Mouse (Mus musculus): Measurements from ENCODE around the gene Gspt1.
"Not testable (repeated sequence)": the region's sequence is repeated elsewhere in the genome, so short reads cannot be mapped to it uniquely, and the experiment has no call there.

Gene Gspt1

GRCm38 (mm10) chr16:11253898-11254722 lies at the start of gene Gspt1:
TSS of gene Gspt1 (minus strand) at chr16:11254325.
- peak; percentile 97 for DNase-seq (ENCODE audit: low read depth, low spot score)

GRCm38 (mm10) chr16:11303741-11304140 lies 49.6 kb upstream of the Gspt1 start:
- DNase-seq (ENCODE audit: low read depth, low spot score), result no peak

- DNase-seq (ENCODE audit: low read depth, low spot score), result not testable (repeated sequence)
Observed at GRCm38 (mm10) chr16:11297700-11298099, 43.6 kb upstream of the Gspt1 start.

- DNase-seq (ENCODE audit: low read depth, low spot score), result not testable (repeated sequence)
Observed at GRCm38 (mm10) chr16:11295583-11295982, 41.5 kb upstream of the Gspt1 start.

- DNase-seq (ENCODE audit: low read depth, low spot score), result not testable (repeated sequence)
Observed at GRCm38 (mm10) chr16:11288873-11289272, 34.7 kb upstream of the Gspt1 start.

- DNase-seq (ENCODE audit: low read depth, low spot score), result no peak
Observed at GRCm38 (mm10) chr16:11285949-11286348, 31.8 kb upstream of the Gspt1 start.

- no peak for DNase-seq (ENCODE audit: low read depth, low spot score)
Observed at GRCm38 (mm10) chr16:11284881-11285280, 30.8 kb upstream of the Gspt1 start.

GRCm38 (mm10) chr16:11282655-11283232 lies 28.6 kb upstream of the Gspt1 start:
- no peak for DNase-seq (ENCODE audit: low read depth, low spot score)

- DNase-seq (ENCODE audit: low read depth, low spot score), result no peak
Observed at GRCm38 (mm10) chr16:11278778-11279177, 24.7 kb upstream of the Gspt1 start.

- no peak for DNase-seq (ENCODE audit: low read depth, low spot score)
Observed at GRCm38 (mm10) chr16:11276888-11277287, 22.8 kb upstream of the Gspt1 start.

GRCm38 (mm10) chr16:11271073-11271472 lies 16.9 kb upstream of the Gspt1 start:
- DNase-seq (ENCODE audit: low read depth, low spot score), result no peak

GRCm38 (mm10) chr16:11270642-11271041 lies 16.5 kb upstream of the Gspt1 start:
- no peak for DNase-seq (ENCODE audit: low read depth, low spot score)

- DNase-seq (ENCODE audit: low read depth, low spot score), result no peak
Observed at GRCm38 (mm10) chr16:11269808-11270207, 15.7 kb upstream of the Gspt1 start.

- DNase-seq (ENCODE audit: low read depth, low spot score), result no peak
Observed at GRCm38 (mm10) chr16:11266556-11266955, 12.4 kb upstream of the Gspt1 start.

- DNase-seq (ENCODE audit: low read depth, low spot score), result no peak
Observed at GRCm38 (mm10) chr16:11263266-11263665, 9.1 kb upstream of the Gspt1 start.

GRCm38 (mm10) chr16:11254723-11255164 lies 619 bp upstream of the Gspt1 start:
- no peak for DNase-seq (ENCODE audit: low read depth, low spot score)

- no peak for DNase-seq (ENCODE audit: low read depth, low spot score)
Observed at GRCm38 (mm10) chr16:11253065-11253831, 877 bp downstream of the Gspt1 start.

- no peak for DNase-seq (ENCODE audit: low read depth, low spot score)
Observed at GRCm38 (mm10) chr16:11247791-11248190, 6.3 kb downstream of the Gspt1 start.

- no peak for DNase-seq (ENCODE audit: low read depth, low spot score)
Observed at GRCm38 (mm10) chr16:11245767-11246166, 8.4 kb downstream of the Gspt1 start.

GRCm38 (mm10) chr16:11242401-11242800 lies 11.7 kb downstream of the Gspt1 start:
- DNase-seq (ENCODE audit: low read depth, low spot score), result no peak

GRCm38 (mm10) chr16:11217801-11218200 lies 36.3 kb downstream of the Gspt1 start:
- DNase-seq (ENCODE audit: low read depth, low spot score), result no peak

All from WW6 (cell line).